In genomic region chr17:10507466-10507865, GRCm38 (mm10) we compare ENCODE assay signal across 9 mouse cellular contexts.
DNase-seq lines count a peak whose midpoint lies in the region; ATAC-seq lines count a peak whose summit lies in the region.
"Had no signal": no experiment of that assay in that cellular context is flagged by ENCODE, and none has a peak within 500 bp of the region (broad histone marks: within the 10 kb centered on the region; RNA-seq: fewer than 3 reads in every experiment).

No protein-coding gene starts in this region.

- ATAC-seq in frontal cortex, adult (ENCODE audit: low TSS enrichment): peak; percentile 87
- ATAC-seq: Patski had no signal

- no peak for DNase-seq in frontal cortex, postnatal 14 days (ENCODE audit: low spot score in 2 of 2)
- peak; percentile 37 to 47 for DNase-seq in right cerebral cortex, postnatal 36 days (ENCODE audit: low spot score in 2 of 2)
- no peak for DNase-seq in right cerebral cortex, postnatal 25 days
- peak; percentile 88 for DNase-seq in layer of hippocampus, adult 9-11 months
- no peak for DNase-seq in spleen, adult 18-20 months
- DNase-seq in gastrocnemius, postnatal 10 days: no peak
- no peak for DNase-seq in testis, postnatal 10 days (ENCODE audit: low spot score)

Comparison
In these comparisons a context has a peak if more than half of its experiments do, and no peak if none do; other contexts are left out.
1. DNase-seq: peak in right cerebral cortex, postnatal 36 days (2 of 2) and layer of hippocampus, adult 9-11 months (single experiment); none in frontal cortex, postnatal 14 days (0 of 2), right cerebral cortex, postnatal 25 days (single experiment), spleen, adult 18-20 months (0 of 2), gastrocnemius, postnatal 10 days (single experiment) and testis, postnatal 10 days (single experiment).